Mouse (Mus musculus): Measurements from ENCODE around the gene Tbc1d13.

Tbc1d13 gene

GRCm38 (mm10) chr2:30133613-30134377 is at the start of gene Tbc1d13:
Gene Tbc1d13 (plus strand): TSS chr2:30133746.
- peak; percentile 99 for DNase-seq

- DNase-seq = no peak
These were observed 49.4 kb upstream of the Tbc1d13 start for GRCm38 (mm10) chr2:30084113-30084512.

GRCm38 (mm10) chr2:30084632-30085031 is 48.9 kb upstream of the Tbc1d13 start:
- DNase-seq = no peak

GRCm38 (mm10) chr2:30087310-30087709 is 46.2 kb upstream of the Tbc1d13 start:
- DNase-seq = no peak

- no peak for DNase-seq
These were observed 42.0 kb upstream of the Tbc1d13 start for GRCm38 (mm10) chr2:30091521-30091920.

GRCm38 (mm10) chr2:30092280-30092918 is 41.1 kb upstream of the Tbc1d13 start:
- DNase-seq = no peak

- DNase-seq = peak; percentile 98
These were observed 39.9 kb upstream of the Tbc1d13 start, which contains the start of gene Zdhhc12 for GRCm38 (mm10) chr2:30093471-30094207. Gene Zdhhc12 (minus strand): TSS chr2:30093648.

- no peak for DNase-seq
These were observed 39.3 kb upstream of the Tbc1d13 start for GRCm38 (mm10) chr2:30094208-30094588.

- peak; percentile 69 for DNase-seq
These were observed 37.5 kb upstream of the Tbc1d13 start for GRCm38 (mm10) chr2:30095882-30096527.

- no peak for DNase-seq
These were observed 33.3 kb upstream of the Tbc1d13 start for GRCm38 (mm10) chr2:30100214-30100613.

- DNase-seq = peak; percentile 76
These were observed 27.2 kb upstream of the Tbc1d13 start for GRCm38 (mm10) chr2:30106364-30106763.

- DNase-seq = no peak
These were observed 25.9 kb upstream of the Tbc1d13 start for GRCm38 (mm10) chr2:30107646-30108045.

- DNase-seq = no peak
These were observed 25.3 kb upstream of the Tbc1d13 start for GRCm38 (mm10) chr2:30108260-30108659.

GRCm38 (mm10) chr2:30111500-30111899 is 22.0 kb upstream of the Tbc1d13 start:
- no peak for DNase-seq

- no peak for DNase-seq
These were observed 21.0 kb upstream of the Tbc1d13 start for GRCm38 (mm10) chr2:30112564-30112963.

- peak; percentile 68 for DNase-seq
These were observed 13.9 kb upstream of the Tbc1d13 start for GRCm38 (mm10) chr2:30119641-30120051.

GRCm38 (mm10) chr2:30120269-30120668 is 13.3 kb upstream of the Tbc1d13 start:
- no peak for DNase-seq

- DNase-seq = no peak
These were observed 10.8 kb upstream of the Tbc1d13 start for GRCm38 (mm10) chr2:30122766-30123165.

- no peak for DNase-seq
These were observed 9.6 kb upstream of the Tbc1d13 start for GRCm38 (mm10) chr2:30123729-30124471.

- peak; percentile 93 for DNase-seq
These were observed 8.9 kb upstream of the Tbc1d13 start, which contains the start of gene Zer1 for GRCm38 (mm10) chr2:30124472-30125274. Gene Zer1 (minus strand): TSS chr2:30124585.

GRCm38 (mm10) chr2:30128789-30129188 is 4.8 kb upstream of the Tbc1d13 start:
- DNase-seq = peak; percentile 41

All from thymus, postnatal 25 days (tissue).